ENCODE assay signal across 22 mouse cellular contexts in genomic region chr8:10418971-10419370, GRCm38 (mm10).
DNase-seq lines count a peak whose midpoint lies in the region; ATAC-seq lines count a peak whose summit lies in the region.
"Had no signal": no experiment of that assay in that cellular context is flagged by ENCODE, and none has a peak within 500 bp of the region (broad histone marks: within the 10 kb centered on the region; RNA-seq: fewer than 3 reads in every experiment).

No protein-coding gene starts in this region.

- H3K27ac ChIP-seq in forebrain, embryonic 11.5 days (ENCODE audit: low read depth, low read length), result no peak overlapping the region
- H3K27ac ChIP-seq in forebrain, embryonic 10.5 days, result no peak overlapping the region
- H3K27ac ChIP-seq in midbrain, embryonic 11.5 days (ENCODE audit: low read depth, low read length), result no peak overlapping the region
- no peak overlapping the region for H3K27ac ChIP-seq in midbrain, embryonic 10.5 days (replicated peaks)
- peak overlapping the region; percentile 60 for H3K27ac ChIP-seq in forebrain, embryonic 16.5 days (ENCODE audit: low read length)
- no peak overlapping the region for H3K27ac ChIP-seq in neural tube, embryonic 13.5 days (replicated peaks)
- H3K27ac ChIP-seq: heart, adult 2 months; layer of hippocampus, adult 2 months; stomach, embryonic 15.5 days had no signal

- WGBS in forebrain, embryonic 11.5 days, result 64% methylated on average over 7 of the region's 7 CpGs
- 80% methylated on average over 7 of the region's 7 CpGs for WGBS in forebrain, embryonic 10.5 days
- 64% methylated on average over 7 of the region's 7 CpGs for WGBS in midbrain, embryonic 11.5 days
- WGBS in midbrain, embryonic 10.5 days, result 73% methylated on average over 7 of the region's 7 CpGs
- WGBS in forebrain, embryonic 16.5 days, result 11% methylated on average over 7 of the region's 7 CpGs
- 36% methylated on average over 7 of the region's 7 CpGs for WGBS in neural tube, embryonic 13.5 days

- peaks cover 2% of the 10 kb centered on the region; the same call in 1 of the 2 replicates for H3K4me1 ChIP-seq in forebrain, embryonic 11.5 days (replicated peaks; ENCODE audit: control insufficient read depth, insufficient read depth, low read length)
- peaks cover 18% of the 10 kb centered on the region for H3K4me1 ChIP-seq in forebrain, embryonic 10.5 days
- no peaks in the 10 kb centered on the region for H3K4me1 ChIP-seq in midbrain, embryonic 11.5 days (ENCODE audit: control insufficient read depth, insufficient read depth, low read length)
- H3K4me1 ChIP-seq in midbrain, embryonic 10.5 days, result peaks cover 16% of the 10 kb centered on the region
- H3K4me1 ChIP-seq in forebrain, embryonic 16.5 days (replicated peaks; ENCODE audit: control insufficient read depth, insufficient read depth, low read length), result peaks cover 21% of the 10 kb centered on the region
- H3K4me1 ChIP-seq in neural tube, embryonic 13.5 days (replicated peaks), result peaks cover 14% of the 10 kb centered on the region
- H3K4me1 ChIP-seq: stomach, embryonic 15.5 days had no signal

- no peak overlapping the region for H3K9ac ChIP-seq in forebrain, embryonic 11.5 days (ENCODE audit: low read length)
- H3K9ac ChIP-seq in midbrain, embryonic 11.5 days (ENCODE audit: low read length), result no peak overlapping the region
- no peak overlapping the region for H3K9ac ChIP-seq in forebrain, embryonic 16.5 days (replicated peaks; ENCODE audit: low read depth, low read length)
- H3K9ac ChIP-seq in neural tube, embryonic 13.5 days, result no peak overlapping the region
- H3K9ac ChIP-seq: liver, postnatal 0 days; stomach, embryonic 15.5 days had no signal

- no peak overlapping the region for H3K4me3 ChIP-seq in forebrain, embryonic 11.5 days (ENCODE audit: low read depth, low read length)
- no peak overlapping the region for H3K4me3 ChIP-seq in forebrain, embryonic 10.5 days
- no peak overlapping the region for H3K4me3 ChIP-seq in midbrain, embryonic 11.5 days (ENCODE audit: low read depth, low read length)
- H3K4me3 ChIP-seq in midbrain, embryonic 10.5 days, result no peak overlapping the region
- H3K4me3 ChIP-seq in forebrain, embryonic 16.5 days (replicated peaks; ENCODE audit: low read length), result no peak overlapping the region
- H3K4me3 ChIP-seq in neural tube, embryonic 13.5 days, result no peak overlapping the region
- H3K4me3 ChIP-seq: heart, adult 2 months; layer of hippocampus, adult 2 months; stomach, embryonic 15.5 days had no signal

- ATAC-seq in forebrain, embryonic 11.5 days (replicated peaks; ENCODE audit: low FRiP score), result peak; percentile 33; the same call in 1 of the 2 replicates
- peak; percentile 47; the same call in 1 of the 2 replicates for ATAC-seq in midbrain, embryonic 11.5 days (ENCODE audit: low FRiP score)
- peak; percentile 90 for ATAC-seq in forebrain, embryonic 16.5 days
- ATAC-seq in neural tube, embryonic 13.5 days (ENCODE audit: low read depth), result peak; percentile 30
- ATAC-seq: liver, postnatal 0 days had no signal

- H3K36me3 ChIP-seq in forebrain, embryonic 11.5 days (ENCODE audit: control insufficient read depth, insufficient read depth, low read length), result no peaks in the 10 kb centered on the region
- no peaks in the 10 kb centered on the region for H3K36me3 ChIP-seq in forebrain, embryonic 10.5 days (replicated peaks)
- no peaks in the 10 kb centered on the region for H3K36me3 ChIP-seq in midbrain, embryonic 11.5 days (ENCODE audit: control insufficient read depth, insufficient read depth, low read length)
- H3K36me3 ChIP-seq in midbrain, embryonic 10.5 days, result 0 out of 2 replicates have a peak, but pooled peaks cover 2% of the 10 kb centered on the region
- no peaks in the 10 kb centered on the region for H3K36me3 ChIP-seq in forebrain, embryonic 16.5 days (ENCODE audit: control insufficient read depth, insufficient read depth)
- H3K36me3 ChIP-seq in neural tube, embryonic 13.5 days, result no peaks in the 10 kb centered on the region
- H3K36me3 ChIP-seq: stomach, embryonic 15.5 days had no signal

- H3K4me2 ChIP-seq in forebrain, embryonic 11.5 days (ENCODE audit: low read depth, low read length, severe bottlenecking), result no peak overlapping the region
- no peak overlapping the region for H3K4me2 ChIP-seq in midbrain, embryonic 11.5 days
- H3K4me2 ChIP-seq in forebrain, embryonic 16.5 days (ENCODE audit: low read length), result no peak overlapping the region
- H3K4me2 ChIP-seq in neural tube, embryonic 13.5 days, result no peak overlapping the region
- H3K4me2 ChIP-seq: stomach, embryonic 15.5 days had no signal

- H3K27me3 ChIP-seq in forebrain, embryonic 11.5 days (ENCODE audit: control insufficient read depth, insufficient read depth, low read length), result no peaks in the 10 kb centered on the region
- no peaks in the 10 kb centered on the region for H3K27me3 ChIP-seq in forebrain, embryonic 10.5 days (ENCODE audit: poor library complexity, severe bottlenecking)
- no peaks in the 10 kb centered on the region for H3K27me3 ChIP-seq in midbrain, embryonic 11.5 days (ENCODE audit: control insufficient read depth, insufficient read depth, low read length)
- H3K27me3 ChIP-seq in midbrain, embryonic 10.5 days (ENCODE audit: low read depth, poor library complexity, severe bottlenecking), result no peaks in the 10 kb centered on the region
- H3K27me3 ChIP-seq in forebrain, embryonic 16.5 days (replicated peaks; ENCODE audit: control insufficient read depth, insufficient read depth, low read length), result no peaks in the 10 kb centered on the region; the same call in 1 of the 2 replicates
- no peaks in the 10 kb centered on the region for H3K27me3 ChIP-seq in neural tube, embryonic 13.5 days
- H3K27me3 ChIP-seq: stomach, embryonic 15.5 days had no signal

- DNase-seq in forebrain, embryonic 11.5 days (ENCODE audit: low spot score), result no peak
- no peak for DNase-seq in forebrain, embryonic 10.5 days (ENCODE audit: extremely low spot score, low spot score)
- no peak for DNase-seq in midbrain, embryonic 11.5 days (ENCODE audit: low spot score, missing footprints)
- no peak for DNase-seq in midbrain, embryonic 10.5 days (ENCODE audit: low spot score)
- DNase-seq in left cerebral cortex, adult 8-10 months (ENCODE audit: low spot score in 2 of 2), result no peak
- no peak for DNase-seq in cerebellum, adult 8-10 months
- DNase-seq: adrenal gland, adult 2 months; cerebellum, adult 9-11 months; gastrocnemius, postnatal 14 days; heart, adult 2 months; kidney, adult 18-20 months; kidney, postnatal 14 days; left cerebral cortex, postnatal 4 days; liver; liver, postnatal 0 days; lung, postnatal 10 days; spleen, adult 18-20 months; thymus, adult 18-20 months had no signal

- no peaks in the 10 kb centered on the region for H3K9me3 ChIP-seq in forebrain, embryonic 11.5 days (ENCODE audit: control insufficient read depth, low read length)
- H3K9me3 ChIP-seq in forebrain, embryonic 10.5 days, result peaks cover 6% of the 10 kb centered on the region; the same call in 1 of the 2 replicates
- no peaks in the 10 kb centered on the region for H3K9me3 ChIP-seq in midbrain, embryonic 11.5 days (ENCODE audit: control insufficient read depth, low read length)
- no peaks in the 10 kb centered on the region for H3K9me3 ChIP-seq in midbrain, embryonic 10.5 days (replicated peaks)
- no peaks in the 10 kb centered on the region for H3K9me3 ChIP-seq in forebrain, embryonic 16.5 days (ENCODE audit: control insufficient read depth, low read length)
- no peaks in the 10 kb centered on the region for H3K9me3 ChIP-seq in neural tube, embryonic 13.5 days
- H3K9me3 ChIP-seq: stomach, embryonic 15.5 days had no signal

Comparison
In these comparisons a context has a peak if more than half of its experiments do, and no peak if none do; other contexts are left out.
1. ATAC-seq: peak in every context shown above with its lines; median percentile 90 in forebrain, embryonic 16.5 days; 47 in midbrain, embryonic 11.5 days; 33 in forebrain, embryonic 11.5 days; 30 in neural tube, embryonic 13.5 days.